Comparison of ENCODE assay signal across 8 mouse cellular contexts in genomic region chr11:30024261-30025071, GRCm38 (mm10). TPM values are rescaled to one million over a fixed set of nuclear protein-coding genes. Genes with fewer than 3 reads are reported as not detected.
A peak's percentile ranks its signal among the peaks of the same experiment; 100 is the strongest.
DNase-seq lines count a peak whose midpoint lies in the region; ATAC-seq and TF ChIP-seq lines count a peak whose summit lies in the region.

No protein-coding gene starts in this region.

- WGBS in lung, embryonic 14.5 days: under 1% methylated on average over 57 of the region's 57 CpGs
- 1% methylated on average over 57 of the region's 57 CpGs for WGBS in olfactory bulb, adult 2 months

- 0 out of 2 replicates have a peak, but pooled peaks have one; percentile 13 for ATAC-seq in frontal cortex, adult (ENCODE audit: low TSS enrichment)
- peak; percentile 13 to 22; a peak in 1 of 4 replicates for ATAC-seq in hematopoietic stem cell, adult 5-6 weeks (replicated peaks in 1 of 2; ENCODE audit: insufficient read depth in 1 of 2, low FRiP score in 2 of 2, low TSS enrichment in 1 of 2, low read depth in 1 of 2, poor library complexity in 2 of 2, severe bottlenecking in 2 of 2)
- ATAC-seq in lung, embryonic 14.5 days (ENCODE audit: insufficient read depth): no peak
- ATAC-seq in activated CD4-positive, CD25-positive, alpha-beta regulatory T cell, adult 4 months: no peak

- peak overlapping the region; percentile 95 for H3K4me2 ChIP-seq in lung, embryonic 14.5 days

- H3K27ac ChIP-seq in lung, embryonic 14.5 days (ENCODE audit: low read depth): no peak overlapping the region
- peak overlapping the region; percentile 91 for H3K27ac ChIP-seq in olfactory bulb, adult 2 months (ENCODE audit: insufficient read depth, low read depth, low read length)

- DNase-seq in Muller cell, postnatal 12 days (ENCODE audit: inconsistent ontology term): peak; percentile 39
- peak; percentile 60 to 77 for DNase-seq in cerebellum, adult 18-20 months
- peak; percentile 34 to 40 for DNase-seq in layer of hippocampus, adult 8-10 months (ENCODE audit: low spot score in 2 of 2)
- DNase-seq in lung, embryonic 14.5 days: peak; percentile 33

- no peaks in the 10 kb centered on the region for H3K4me1 ChIP-seq in lung, embryonic 14.5 days (ENCODE audit: insufficient read depth)
- H3K4me1 ChIP-seq in olfactory bulb, adult 2 months (ENCODE audit: control insufficient read depth, insufficient read depth, low read length): 0 out of 2 replicates have a peak, but pooled peaks cover 2% of the 10 kb centered on the region

- H3K9ac ChIP-seq in lung, embryonic 14.5 days: peak overlapping the region; percentile 44

- no peak for TF ChIP-seq CTCF in lung, embryonic 14.5 days (IDR thresholded peaks at IDR 0.05; ENCODE audit: low read depth)
- no peak for TF ChIP-seq CTCF in olfactory bulb, adult 2 months (IDR thresholded peaks at IDR 0.05; ENCODE audit: insufficient read depth, low read depth, low read length)

- peaks cover 25% of the 10 kb centered on the region for H3K27me3 ChIP-seq in lung, embryonic 14.5 days (ENCODE audit: insufficient read depth, low read length)

- H3K36me3 ChIP-seq in lung, embryonic 14.5 days (ENCODE audit: insufficient read depth): no peaks in the 10 kb centered on the region

- peak overlapping the region; percentile 57 for H3K4me3 ChIP-seq in lung, embryonic 14.5 days (ENCODE audit: low read depth, low read length)
- H3K4me3 ChIP-seq in olfactory bulb, adult 2 months (ENCODE audit: insufficient read depth, low read depth, low read length): peak overlapping the region; percentile 74

- TF ChIP-seq POLR2A in olfactory bulb, adult 2 months (IDR thresholded peaks at IDR 0.05; ENCODE audit: insufficient read depth, low read depth, low read length): no peak; the same call in 1 of the 2 replicates

- H3K9me3 ChIP-seq in lung, embryonic 14.5 days (ENCODE audit: low read depth, low read length): no peaks in the 10 kb centered on the region

RNA-seq across cellular contexts. Expression of gene Eml6, which starts 1.4 kb away (rescaled TPM):
- 4.0 and 8.4 TPM in 2 replicates for total RNA-seq in hematopoietic stem cell, adult 5-6 weeks (2017)
- total RNA-seq in layer of hippocampus, adult 8-10 months (2022): 10 to 100 TPM; 19.4 to 32.4 (median 25.4) TPM
- 0.25 and 0.53 TPM in 2 replicates for polyA plus RNA-seq in lung, embryonic 14.5 days (2014; fragmentation: Nextera tagmentation; extraction: Ambion mirVana)
- polyA plus RNA-seq in olfactory bulb, adult 2 months (2012; ENCODE audit: insufficient read depth, insufficient read length, low replicate concordance, missing spikeins): not detected in 2 replicates
- 1 to 10 TPM in 1 of 2 experiments, under 1 TPM in 1; 0.82 to 1.2 TPM for polyA plus RNA-seq in activated CD4-positive, CD25-positive, alpha-beta regulatory T cell, adult 4 months (2017; shearing (Covaris generic))

Comparison
In these comparisons a context has a peak if more than half of its experiments do, and no peak if none do; other contexts are left out.
1. ATAC-seq: peak in frontal cortex, adult (single experiment) and hematopoietic stem cell, adult 5-6 weeks (2 of 2); none in lung, embryonic 14.5 days (single experiment) and activated CD4-positive, CD25-positive, alpha-beta regulatory T cell, adult 4 months (single experiment).
2. RNA of gene Eml6, which starts 1.4 kb away (polyA plus RNA-seq): not detected in olfactory bulb, adult 2 months; 0.82 to 1.2 TPM in activated CD4-positive, CD25-positive, alpha-beta regulatory T cell, adult 4 months and 0.25 to 0.53 TPM in lung, embryonic 14.5 days; every median in the first group is over 10 times any median in the second.
3. Peak in every context shown above with its lines, with median percentiles within 50 percentile points of each other: DNase-seq.